Mouse (Mus musculus): Measurements from ENCODE around the gene Tmod3. TPM values are rescaled to one million over a fixed set of nuclear protein-coding genes. Genes with fewer than 3 reads are reported as not detected.

Tmod3 gene
- polyA plus RNA-seq, 1 experiment from 2014 or later: 120 TPM

GRCm38 (mm10) chr9:75532461-75532860 lies 27.0 kb downstream of the Tmod3 start:
- 77% methylated on average over 7 of the region's 7 CpGs for WGBS
- ATAC-seq (replicated peaks; ENCODE audit: low FRiP score, low read depth): no peak

GRCm38 (mm10) chr9:75529358-75529757 lies 30.1 kb downstream of the Tmod3 start:
- H3K27ac ChIP-seq: no peak overlapping the region
- no peaks in the 10 kb centered on the region for H3K9me3 ChIP-seq (replicated peaks; ENCODE audit: low read length)
- H3K4me1 ChIP-seq (replicated peaks; ENCODE audit: insufficient read depth, low read length): no peaks in the 10 kb centered on the region
- H3K36me3 ChIP-seq (ENCODE audit: insufficient read depth, low read length): 0 out of 2 replicates have a peak, but pooled peaks cover 17% of the 10 kb centered on the region
- no peak overlapping the region for H3K4me3 ChIP-seq (replicated peaks; ENCODE audit: low read depth, low read length)
- no peak overlapping the region for H3K9ac ChIP-seq (ENCODE audit: low read depth, low read length)
- no peak for ATAC-seq (replicated peaks; ENCODE audit: low FRiP score, low read depth)
- no peak overlapping the region for H3K4me2 ChIP-seq (ENCODE audit: low read length)
- no peaks in the 10 kb centered on the region for H3K27me3 ChIP-seq (ENCODE audit: insufficient read depth, low read length)
- no peak for DNase-seq (ENCODE audit: low spot score)
- TF ChIP-seq CTCF (IDR thresholded peaks at IDR 0.05; ENCODE audit: low read depth): no peak
- 74% methylated on average over 5 of the region's 5 CpGs for WGBS

More at GRCm38 (mm10) chr9:75532461-75532860, 27.0 kb downstream of the Tmod3 start:
- TF ChIP-seq CTCF (IDR thresholded peaks at IDR 0.05; ENCODE audit: low read depth): no peak
- no peak overlapping the region for H3K4me3 ChIP-seq (replicated peaks; ENCODE audit: low read depth, low read length)
- no peak overlapping the region for H3K4me2 ChIP-seq (ENCODE audit: low read length)
- H3K36me3 ChIP-seq (ENCODE audit: insufficient read depth, low read length): 0 out of 2 replicates have a peak, but pooled peaks cover 17% of the 10 kb centered on the region
- H3K4me1 ChIP-seq (replicated peaks; ENCODE audit: insufficient read depth, low read length): no peaks in the 10 kb centered on the region
- DNase-seq (ENCODE audit: low spot score): no peak
- no peaks in the 10 kb centered on the region for H3K27me3 ChIP-seq (ENCODE audit: insufficient read depth, low read length)
- H3K9ac ChIP-seq (ENCODE audit: low read depth, low read length): no peak overlapping the region
- no peak overlapping the region for H3K27ac ChIP-seq
- no peaks in the 10 kb centered on the region for H3K9me3 ChIP-seq (replicated peaks; ENCODE audit: low read length)

DNA sequence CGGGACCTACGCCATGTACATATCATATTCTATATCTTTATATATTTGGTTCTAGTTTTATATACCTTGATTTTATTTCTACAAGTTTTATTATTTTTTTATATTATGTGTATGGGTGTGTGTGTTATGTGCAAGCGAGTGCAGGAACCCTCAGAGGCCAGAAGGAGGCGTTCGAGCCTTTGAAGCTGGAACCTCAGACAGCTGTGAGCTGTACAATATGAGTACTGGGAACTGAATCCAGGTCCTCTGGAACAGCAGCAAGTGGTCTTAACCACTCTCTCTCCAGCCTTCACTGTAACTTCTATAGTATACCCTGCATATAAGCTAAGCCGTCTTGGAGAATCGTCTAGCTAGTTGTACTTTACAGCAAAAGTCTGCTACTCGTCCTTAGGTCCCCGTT lies 31.4 kb downstream of the Tmod3 start:
- Histone ChIP-seq H3K27me3 (ENCODE audit: insufficient read depth, low read length) (no peaks in the 10 kb centered on the region), H3K9me3 (replicated peaks; ENCODE audit: low read length) (no peaks in the 10 kb centered on the region), H3K4me1 (replicated peaks; ENCODE audit: insufficient read depth, low read length) (no peaks in the 10 kb centered on the region), H3K4me2 (ENCODE audit: low read length) (no peak overlapping the region), H3K9ac (ENCODE audit: low read depth, low read length) (no peak overlapping the region), H3K27ac (no peak overlapping the region), H3K4me3 (replicated peaks; ENCODE audit: low read depth, low read length) (no peak overlapping the region), H3K36me3 (ENCODE audit: insufficient read depth, low read length) (0 out of 2 replicates have a peak, but pooled peaks cover 17% of the 10 kb centered on the region)
- DNase-seq (ENCODE audit: low spot score) (no peak), ATAC-seq (replicated peaks; ENCODE audit: low FRiP score, low read depth) (no peak)
- TF ChIP-seq CTCF (IDR thresholded peaks at IDR 0.05; ENCODE audit: low read depth): no peak
- 97% methylated on average over 9 of the region's 9 CpGs for WGBS

- Histone ChIP-seq H3K27me3 (ENCODE audit: insufficient read depth, low read length) (no peaks in the 10 kb centered on the region), H3K9ac (ENCODE audit: low read depth, low read length) (no peak overlapping the region), H3K27ac (no peak overlapping the region), H3K36me3 (ENCODE audit: insufficient read depth, low read length) (0 out of 2 replicates have a peak, but pooled peaks cover 17% of the 10 kb centered on the region), H3K4me3 (replicated peaks; ENCODE audit: low read depth, low read length) (no peak overlapping the region), H3K4me2 (ENCODE audit: low read length) (no peak overlapping the region), H3K9me3 (replicated peaks; ENCODE audit: low read length) (no peaks in the 10 kb centered on the region), H3K4me1 (replicated peaks; ENCODE audit: insufficient read depth, low read length) (no peaks in the 10 kb centered on the region)
- 68% methylated on average over 13 of the region's 13 CpGs for WGBS
- no peak for DNase-seq (ENCODE audit: low spot score)
- no peak for ATAC-seq (replicated peaks; ENCODE audit: low FRiP score, low read depth)
- TF ChIP-seq CTCF (IDR thresholded peaks at IDR 0.05; ENCODE audit: low read depth): peak; percentile 15; the same call in 1 of the 2 replicates
Measured at GRCm38 (mm10) chr9:75527368-75528059, 31.9 kb downstream of the Tmod3 start.

- no peak for DNase-seq (ENCODE audit: low spot score)
- 74% methylated on average over 6 of the region's 6 CpGs for WGBS
Measured at GRCm38 (mm10) chr9:75523646-75524045, 35.8 kb downstream of the Tmod3 start.

GRCm38 (mm10) chr9:75522217-75522616 lies 37.2 kb downstream of the Tmod3 start:
- no peak for DNase-seq (ENCODE audit: low spot score)
- Histone ChIP-seq H3K4me1 (replicated peaks; ENCODE audit: insufficient read depth, low read length) (no peaks in the 10 kb centered on the region), H3K27me3 (ENCODE audit: insufficient read depth, low read length) (no peaks in the 10 kb centered on the region), H3K27ac (no peak overlapping the region), H3K9me3 (replicated peaks; ENCODE audit: low read length) (no peaks in the 10 kb centered on the region), H3K4me3 (replicated peaks; ENCODE audit: low read depth, low read length) (no peak overlapping the region), H3K9ac (ENCODE audit: low read depth, low read length) (no peak overlapping the region), H3K4me2 (ENCODE audit: low read length) (no peak overlapping the region), H3K36me3 (ENCODE audit: insufficient read depth, low read length) (0 out of 2 replicates have a peak, but pooled peaks cover 5% of the 10 kb centered on the region)
- TF ChIP-seq CTCF (IDR thresholded peaks at IDR 0.05; ENCODE audit: low read depth): no peak; the same call in 1 of the 2 replicates
- WGBS: 68% methylated on average over 2 of the region's 2 CpGs
- no peak for ATAC-seq (replicated peaks; ENCODE audit: low FRiP score, low read depth)

More at GRCm38 (mm10) chr9:75523646-75524045, 35.8 kb downstream of the Tmod3 start:
- no peaks in the 10 kb centered on the region for H3K27me3 ChIP-seq (ENCODE audit: insufficient read depth, low read length)
- no peak overlapping the region for H3K4me2 ChIP-seq (ENCODE audit: low read length)
- H3K36me3 ChIP-seq (ENCODE audit: insufficient read depth, low read length): 0 out of 2 replicates have a peak, but pooled peaks cover 6% of the 10 kb centered on the region
- no peak overlapping the region for H3K4me3 ChIP-seq (replicated peaks; ENCODE audit: low read depth, low read length)
- no peak for ATAC-seq (replicated peaks; ENCODE audit: low FRiP score, low read depth)
- no peaks in the 10 kb centered on the region for H3K4me1 ChIP-seq (replicated peaks; ENCODE audit: insufficient read depth, low read length)
- H3K9ac ChIP-seq (ENCODE audit: low read depth, low read length): no peak overlapping the region
- H3K9me3 ChIP-seq (replicated peaks; ENCODE audit: low read length): no peaks in the 10 kb centered on the region
- no peak for TF ChIP-seq CTCF (IDR thresholded peaks at IDR 0.05; ENCODE audit: low read depth)
- H3K27ac ChIP-seq: no peak overlapping the region
